Mouse (Mus musculus): Measurements from ENCODE around the gene Negr1.

DNA sequence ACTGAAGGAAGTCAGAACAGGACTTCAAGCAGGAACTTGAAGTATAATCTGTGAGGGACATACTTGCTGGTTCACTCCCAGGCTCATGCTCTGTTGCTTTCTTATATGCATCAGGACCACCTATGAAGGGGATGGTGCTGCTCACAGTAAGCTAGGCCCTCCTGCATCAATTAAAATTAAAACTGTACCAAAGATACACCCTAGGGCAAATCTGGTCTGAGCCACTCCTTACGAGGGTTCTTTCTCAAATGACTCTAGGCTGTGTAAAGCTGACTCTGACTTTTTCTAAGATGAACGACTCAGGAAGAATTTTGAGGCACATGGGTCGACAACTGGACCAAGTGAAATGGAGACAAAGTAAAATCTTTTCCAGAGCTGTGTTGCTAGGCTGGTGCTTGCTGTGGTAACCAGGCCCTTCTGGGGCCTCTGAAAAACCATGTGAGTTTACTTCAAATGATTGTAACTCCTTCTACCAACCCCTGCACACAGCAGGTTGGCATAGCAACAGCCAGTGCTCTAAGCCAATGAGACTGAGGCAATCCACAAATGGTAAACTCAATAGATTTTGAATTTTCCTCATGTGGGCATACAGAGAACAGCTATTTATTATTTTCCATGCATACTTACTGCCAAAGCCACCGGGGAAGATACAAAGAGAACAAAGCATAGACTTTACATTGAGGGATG is 742.0 kb downstream of the Negr1 start:
- TF ChIP-seq HCFC1 (IDR thresholded peaks at IDR 0.05; ENCODE audit: borderline replicate concordance, insufficient read depth, low read length) (no peak), MAFK (IDR thresholded peaks at IDR 0.05; ENCODE audit: insufficient read depth, low read depth, low read length) (no peak)

All from ES-E14 (cell line).